Mouse (Mus musculus): Measurements from ENCODE around the gene Lim2. TPM values are rescaled to one million over a fixed set of nuclear protein-coding genes. Genes with fewer than 3 reads are reported as not detected.

The Lim2 gene
- total and polyA plus RNA-seq, 3 experiments: not detected

DNA sequence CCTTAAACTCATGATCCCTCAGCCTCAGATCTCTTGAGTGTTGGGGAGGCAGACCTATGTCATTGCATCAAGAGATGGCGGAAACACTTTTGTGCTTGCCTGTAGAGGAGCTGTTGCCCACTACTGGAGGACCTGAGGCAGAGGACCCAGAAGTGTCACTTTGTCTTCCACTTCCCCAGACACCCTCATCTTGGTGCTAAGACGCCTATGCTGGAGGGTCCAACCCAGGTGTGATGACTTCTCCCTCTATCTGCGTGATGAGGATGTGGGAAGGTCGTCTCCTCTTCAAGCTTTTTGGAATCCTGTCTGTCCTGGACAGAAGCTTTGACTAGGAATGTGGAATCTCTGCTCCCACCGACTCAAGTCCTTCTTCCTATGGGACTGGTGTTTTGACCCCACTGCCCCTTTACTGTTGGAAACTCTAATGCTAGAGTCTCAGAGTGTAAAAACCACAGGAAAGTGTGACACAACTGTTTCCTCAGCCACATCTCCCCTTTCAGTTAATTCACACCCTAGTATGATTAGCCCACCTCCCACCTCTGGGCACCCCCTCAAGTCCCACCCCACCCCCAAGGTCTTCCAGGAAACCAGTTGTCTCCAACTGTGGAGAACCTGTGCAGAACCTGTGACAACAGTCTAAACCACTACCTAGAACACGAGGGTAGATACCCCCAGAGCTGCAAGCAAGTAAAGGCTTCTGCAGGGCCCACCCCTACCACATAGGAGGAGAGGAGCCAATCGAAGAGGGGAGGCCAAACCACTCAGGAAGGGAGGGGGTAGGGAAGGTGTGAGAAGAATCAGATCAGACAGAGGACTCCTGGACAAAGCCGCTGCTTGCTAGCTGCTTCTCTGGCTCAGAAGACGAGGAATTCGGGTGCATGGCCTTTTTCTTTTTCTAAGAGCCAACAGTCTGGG is 9.1 kb downstream of the Lim2 start, which contains the start of gene Nkg7:
Nkg7 (plus strand) TSS at position 733 of the 915 bp plus-strand sequence.
- Histone ChIP-seq H3K79me2 (ENCODE audit: control insufficient read depth, insufficient read depth, low read length, poor library complexity) (no peaks in the 10 kb centered on the region), H3K4me1 (ENCODE audit: control insufficient read depth in 1 of 2, insufficient read depth in 2 of 2, low read length in 2 of 2) (no peaks in the 10 kb centered on the region), H3K27me3 (ENCODE audit: control insufficient read depth in 1 of 2, insufficient read depth in 2 of 2, low read length in 2 of 2) (peaks cover 0 to 3% of the 10 kb centered on the region in 2 experiments; a peak in 2 of 4 replicates), H3K27ac (ENCODE audit: control insufficient read depth, low read depth, low read length) (no peak within 1 kb of the TSS), H3K4me3 (ENCODE audit: control insufficient read depth in 1 of 2, insufficient read depth in 1 of 2, low read depth in 2 of 2, low read length in 2 of 2) (no peak within 1 kb of the TSS), H3K36me3 (ENCODE audit: control insufficient read depth in 1 of 2, insufficient read depth in 2 of 2, low read length in 2 of 2) (no peaks in the 10 kb centered on the region), H3K9me3 (replicated peaks; ENCODE audit: insufficient read depth, low read length) (no peaks in the 10 kb centered on the region), H3K9ac (ENCODE audit: control insufficient read depth, low read depth, low read length, poor library complexity, severe bottlenecking) (no peak within 1 kb of the TSS)
- no peak for DNase-seq (ENCODE audit: low read depth, low spot score)
- TF ChIP-seq NRF1 (IDR thresholded peaks at IDR 0.05; ENCODE audit: insufficient read depth, low read depth, low read length, poor library complexity, severe bottlenecking) (no peak), CHD2 (IDR thresholded peaks at IDR 0.05; ENCODE audit: low read length) (no peak), USF2 (IDR thresholded peaks at IDR 0.05; ENCODE audit: borderline replicate concordance in 1 of 2, insufficient read depth in 1 of 2, low read depth in 1 of 2, low read length in 2 of 2) (no peak), POLR2AphosphoS2 (IDR thresholded peaks at IDR 0.05; ENCODE audit: low read length) (no peak), CTCF (IDR thresholded peaks at IDR 0.05 in 2 of 3, conservative IDR thresholded peaks at IDR 0.05 in 1 of 3; ENCODE audit: control insufficient read depth in 1 of 3, insufficient read depth in 1 of 3, low read depth in 2 of 3, low read length in 3 of 3, poor library complexity in 1 of 3, severe bottlenecking in 1 of 3) (no peak), MXI1 (IDR thresholded peaks at IDR 0.05; ENCODE audit: low read depth, low read length) (no peak), EP300 (IDR thresholded peaks at IDR 0.05; ENCODE audit: low read depth in 1 of 2, low read length in 2 of 2) (no peak), MAX (IDR thresholded peaks at IDR 0.05; ENCODE audit: low read length) (no peak), JUND (IDR thresholded peaks at IDR 0.05; ENCODE audit: low read depth, low read length) (no peak), TBP (IDR thresholded peaks at IDR 0.05; ENCODE audit: low read depth, low read length) (no peak), CHD1 (IDR thresholded peaks at IDR 0.05; ENCODE audit: low read depth, low read length) (no peak), SMC3 (IDR thresholded peaks at IDR 0.05; ENCODE audit: low read depth, low read length) (no peak), ELF1 (IDR thresholded peaks at IDR 0.05; ENCODE audit: low read depth, low read length) (no peak), RAD21 (IDR thresholded peaks at IDR 0.05; ENCODE audit: low read depth, low read length) (no peak), SIN3A (IDR thresholded peaks at IDR 0.05; ENCODE audit: low read length) (no peak), GABPA (IDR thresholded peaks at IDR 0.05; ENCODE audit: low read depth, low read length) (no peak), NELFE (IDR thresholded peaks at IDR 0.05; ENCODE audit: low read depth, low read length) (no peak)

DNA sequence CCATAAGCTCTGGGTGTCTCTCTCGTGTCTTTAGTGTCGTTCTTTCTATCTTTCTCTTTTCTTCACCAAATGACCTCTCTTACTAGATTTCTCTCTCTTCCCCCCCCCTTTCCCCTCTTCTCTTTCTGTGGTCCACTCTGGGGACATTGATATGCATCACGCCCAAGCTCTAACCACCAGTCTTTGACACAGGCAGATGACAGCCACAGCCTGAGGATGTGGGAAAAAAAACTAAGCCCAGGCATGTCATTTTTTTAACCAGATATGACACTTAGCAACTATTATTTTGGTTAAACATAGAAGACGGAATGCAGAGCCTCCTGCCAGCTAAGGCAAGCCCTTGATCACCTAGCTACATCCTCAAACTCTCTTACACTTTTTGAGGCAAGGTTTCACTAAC is 11.1 kb downstream of the Lim2 start:
- H3K9me3 ChIP-seq (replicated peaks; ENCODE audit: insufficient read depth, low read length): no peaks in the 10 kb centered on the region
- H3K4me1 ChIP-seq (ENCODE audit: control insufficient read depth in 1 of 2, insufficient read depth in 2 of 2, low read length in 2 of 2): peaks cover 0 to 8% of the 10 kb centered on the region in 2 experiments; a peak in 2 of 4 replicates
- no peak for DNase-seq (ENCODE audit: low read depth, low spot score)
- H3K27me3 ChIP-seq (ENCODE audit: control insufficient read depth in 1 of 2, insufficient read depth in 2 of 2, low read length in 2 of 2): peaks cover 0 to under 1% of the 10 kb centered on the region in 2 experiments; a peak in 2 of 4 replicates
- H3K4me3 ChIP-seq (ENCODE audit: control insufficient read depth in 1 of 2, insufficient read depth in 1 of 2, low read depth in 2 of 2, low read length in 2 of 2): no peak overlapping the region
- no peak overlapping the region for H3K27ac ChIP-seq (ENCODE audit: control insufficient read depth, low read depth, low read length)
- H3K9ac ChIP-seq (ENCODE audit: control insufficient read depth, low read depth, low read length, poor library complexity, severe bottlenecking): no peak overlapping the region
- peaks cover 1% of the 10 kb centered on the region; the same call in 1 of the 2 replicates for H3K79me2 ChIP-seq (ENCODE audit: control insufficient read depth, insufficient read depth, low read length, poor library complexity)
- peaks cover 0 to 2% of the 10 kb centered on the region in 2 experiments; a peak in 1 of 4 replicates for H3K36me3 ChIP-seq (ENCODE audit: control insufficient read depth in 1 of 2, insufficient read depth in 2 of 2, low read length in 2 of 2)
- no peak for TF ChIP-seq MYB (IDR thresholded peaks at IDR 0.05; ENCODE audit: low read depth, low read length)

Measured in MEL (cell line).